Mouse (Mus musculus): ENCODE measurements at regions not wholly inside any gene's neighbourhood (a gene's known extent, or its start where the extent isn't known, plus 50 kb on each side); places are given as distances from the start of the nearest gene placed in this dataset.

GRCm38 (mm10) chr12:107539683-107540082, 51.3 kb downstream of the 3110018I06Rik start:
- in situ Hi-C loops (cut with MboI, MseI): no loop called here

- in situ Hi-C loops (cut with MboI, MseI): no loop called here
Observed at GRCm38 (mm10) chr12:107541196-107541595, 52.8 kb downstream of the 3110018I06Rik start.

GRCm38 (mm10) chr12:107547194-107547885, 58.9 kb downstream of the 3110018I06Rik start:
- in situ Hi-C loops (cut with MboI, MseI): loop anchor here (5.0 kb wide), 1 partner anchor 95 kb away; no protein-coding TSS in a partner anchor

- in situ Hi-C loops (cut with MboI, MseI): loop anchor here (5.0 kb wide), 1 partner anchor 96 kb away; no protein-coding TSS in a partner anchor
Observed at GRCm38 (mm10) chr12:107547886-107548448, 59.5 kb downstream of the 3110018I06Rik start.

GRCm38 (mm10) chr12:107549452-107550296, 61.2 kb downstream of the 3110018I06Rik start:
- in situ Hi-C loops (cut with MboI, MseI): loop anchor here (5.0 kb wide), 1 partner anchor 97 kb away; no protein-coding TSS in a partner anchor

- in situ Hi-C loops (cut with MboI, MseI): no loop called here
Observed at GRCm38 (mm10) chr12:107559191-107559590, 70.8 kb downstream of the 3110018I06Rik start.

- in situ Hi-C loops (cut with MboI, MseI): no loop called here
Observed at GRCm38 (mm10) chr12:107560100-107560499, 71.7 kb downstream of the 3110018I06Rik start.

GRCm38 (mm10) chr12:107572586-107572985, 84.2 kb downstream of the 3110018I06Rik start:
- in situ Hi-C loops (cut with MboI, MseI): no loop called here

- in situ Hi-C loops (cut with MboI, MseI): no loop called here
Observed at GRCm38 (mm10) chr12:107579508-107579907, 91.1 kb downstream of the 3110018I06Rik start.

- in situ Hi-C loops (cut with MboI, MseI): no loop called here
Observed at GRCm38 (mm10) chr12:107583151-107583720, 94.8 kb downstream of the 3110018I06Rik start.

GRCm38 (mm10) chr12:107585696-107586225, 97.3 kb downstream of the 3110018I06Rik start:
- in situ Hi-C loops (cut with MboI, MseI): no loop called here

- in situ Hi-C loops (cut with MboI, MseI): no loop called here
Observed at GRCm38 (mm10) chr12:107596236-107596635, 107.8 kb downstream of the 3110018I06Rik start.

- in situ Hi-C loops (cut with MboI, MseI): no loop called here
Observed at GRCm38 (mm10) chr12:107600576-107600975, 112.1 kb downstream of the 3110018I06Rik start.

GRCm38 (mm10) chr12:107608966-107609365, 120.5 kb downstream of the 3110018I06Rik start:
- in situ Hi-C loops (cut with MboI, MseI): no loop called here

GRCm38 (mm10) chr12:107609986-107610385, 121.6 kb downstream of the 3110018I06Rik start:
- in situ Hi-C loops (cut with MboI, MseI): no loop called here

GRCm38 (mm10) chr12:107617212-107617994, 129.0 kb downstream of the 3110018I06Rik start:
- in situ Hi-C loops (cut with MboI, MseI): no loop called here

GRCm38 (mm10) chr12:107624446-107624845, 136.0 kb downstream of the 3110018I06Rik start:
- in situ Hi-C loops (cut with MboI, MseI): loop anchor here (5.0 kb wide), 1 partner anchor 48 kb away; no protein-coding TSS in a partner anchor

- in situ Hi-C loops (cut with MboI, MseI): no loop called here
Observed at GRCm38 (mm10) chr12:107648008-107648407, 159.6 kb downstream of the 3110018I06Rik start.

- in situ Hi-C loops (cut with MboI, MseI): loop anchor here (5.0 kb wide), 1 partner anchor 345 kb away; no protein-coding TSS in a partner anchor
Observed at GRCm38 (mm10) chr12:107652126-107652728, 163.8 kb downstream of the 3110018I06Rik start.

GRCm38 (mm10) chr12:107653131-107653530, 164.7 kb downstream of the 3110018I06Rik start:
- in situ Hi-C loops (cut with MboI, MseI): loop anchor here (5.0 kb wide), 1 partner anchor 344 kb away; no protein-coding TSS in a partner anchor
